Mouse (Mus musculus) CH12.LX (cell line): Measurements from ENCODE around the gene Gm12216.

ENCODE experiments used
- POLR2A ChIP-seq: IDR thresholded peaks from 2 replicates; pipeline ENCODE4 v1.6.1; 2011; ENCODE audit warnings: low read depth, mild to moderate bottlenecking, improper control_type of control experiment, low read length
- TCF12 ChIP-seq: IDR thresholded peaks from 2 replicates; pipeline ENCODE4 v1.6.1; 2014; ENCODE audit warnings: low read depth, mild to moderate bottlenecking, inconsistent platforms, low read length, improper control_type of control experiment
- ZNF384 ChIP-seq: IDR thresholded peaks from 2 replicates; pipeline ENCODE4 v1.6.1; 2012; ENCODE audit warnings: low read depth, low read length, improper control_type of control experiment, inconsistent platforms

DNA sequence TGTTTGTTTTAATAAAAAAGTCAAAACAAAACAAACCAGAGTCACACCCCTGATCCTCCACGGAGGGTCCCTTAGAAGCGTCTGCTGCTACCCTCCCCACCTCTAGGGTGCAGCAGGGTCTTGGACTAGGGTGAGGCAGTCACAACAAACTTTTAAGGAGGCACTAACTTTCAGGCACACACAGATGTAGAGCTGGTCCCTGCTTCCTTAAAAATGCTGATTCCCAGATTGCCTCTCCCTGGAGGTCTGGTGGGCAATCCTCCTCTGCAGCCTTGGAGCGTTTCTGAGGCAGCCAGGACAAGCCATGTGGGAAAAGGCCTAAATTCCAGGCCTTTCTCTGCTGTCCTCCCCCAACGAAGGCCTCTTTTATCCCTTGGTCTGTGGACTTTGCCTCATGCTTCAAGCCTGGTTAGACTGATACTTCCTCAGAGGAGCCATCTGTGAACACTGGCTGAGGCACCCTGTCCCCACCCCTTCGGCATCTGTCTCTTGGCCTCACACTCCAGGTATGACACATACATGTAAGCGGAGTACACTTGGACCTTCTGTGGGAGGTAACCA, 100.2 kb downstream of the Gm12216 start:
- TF ChIP-seq ZNF384 (no peak), TCF12 (0 out of 2 replicates have a peak, but pooled peaks have one; percentile 26), POLR2A (no peak)
